Mouse (Mus musculus): ENCODE measurements around the gene Tmem185b. TPM values are rescaled to one million over a fixed set of nuclear protein-coding genes. Genes with fewer than 3 reads are reported as not detected.

Gene Tmem185b
- total and polyA plus RNA-seq, 3 experiments, result 25.2 to 35.8 TPM; not detected in 1

DNA sequence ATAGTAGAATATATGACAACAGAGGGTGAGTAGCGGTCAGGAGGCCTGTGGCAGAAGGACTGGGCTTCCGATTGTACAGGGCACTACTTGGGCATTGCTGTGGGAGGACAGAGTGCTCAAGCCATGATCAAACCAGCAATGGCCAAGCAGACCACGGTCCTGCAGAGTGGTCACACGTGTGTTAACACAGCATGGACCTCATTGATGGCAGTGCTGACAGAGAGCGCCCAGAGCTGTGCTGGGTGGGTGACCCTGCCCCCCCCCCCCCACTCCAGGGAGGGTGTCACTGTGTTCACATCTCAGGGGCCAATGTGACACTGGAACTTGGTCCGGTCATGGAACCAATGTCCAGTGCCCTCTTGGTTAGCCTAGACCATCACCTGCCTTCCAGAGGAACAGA lies 6.2 kb downstream of the Tmem185b start:
- Histone ChIP-seq H3K9ac (ENCODE audit: control insufficient read depth, low read depth, low read length, poor library complexity, severe bottlenecking) (no peak overlapping the region), H3K27me3 (ENCODE audit: control insufficient read depth in 1 of 2, insufficient read depth in 2 of 2, low read length in 2 of 2) (no peaks in the 10 kb centered on the region), H3K4me3 (ENCODE audit: control insufficient read depth in 1 of 2, insufficient read depth in 1 of 2, low read depth in 2 of 2, low read length in 2 of 2) (no peak overlapping the region), H3K9me3 (replicated peaks; ENCODE audit: insufficient read depth, low read length) (no peaks in the 10 kb centered on the region), H3K4me1 (ENCODE audit: control insufficient read depth in 1 of 2, insufficient read depth in 2 of 2, low read length in 2 of 2) (peaks cover 0 to 5% of the 10 kb centered on the region in 2 experiments; a peak in 1 of 4 replicates), H3K36me3 (ENCODE audit: control insufficient read depth in 1 of 2, insufficient read depth in 2 of 2, low read length in 2 of 2) (peaks cover 0 to 5% of the 10 kb centered on the region in 2 experiments; a peak in 2 of 4 replicates), H3K27ac (ENCODE audit: control insufficient read depth, low read depth, low read length) (no peak overlapping the region), H3K79me2 (ENCODE audit: control insufficient read depth, insufficient read depth, low read length, poor library complexity) (peaks cover 7% of the 10 kb centered on the region)
- no peak for DNase-seq (ENCODE audit: low read depth, low spot score)
- TF ChIP-seq RAD21 (IDR thresholded peaks at IDR 0.05; ENCODE audit: low read depth, low read length), result no peak
- no peak for TF ChIP-seq MYB (IDR thresholded peaks at IDR 0.05; ENCODE audit: low read depth, low read length)
- no peak for TF ChIP-seq GABPA (IDR thresholded peaks at IDR 0.05; ENCODE audit: low read depth, low read length)
- no peak for TF ChIP-seq NELFE (IDR thresholded peaks at IDR 0.05; ENCODE audit: low read depth, low read length)
- no peak for TF ChIP-seq JUND (IDR thresholded peaks at IDR 0.05; ENCODE audit: low read depth, low read length)
- no peak for TF ChIP-seq E2F4 (IDR thresholded peaks at IDR 0.05; ENCODE audit: borderline replicate concordance, low read depth, low read length)
- TF ChIP-seq BHLHE40 (IDR thresholded peaks at IDR 0.05; ENCODE audit: borderline replicate concordance, low read depth, low read length), result no peak
- no peak for TF ChIP-seq MAX (IDR thresholded peaks at IDR 0.05; ENCODE audit: low read length)
- no peak for TF ChIP-seq POLR2AphosphoS5 (IDR thresholded peaks at IDR 0.05; ENCODE audit: borderline replicate concordance, low read depth, low read length)
- TF ChIP-seq HCFC1 (IDR thresholded peaks at IDR 0.05; ENCODE audit: low read depth, low read length), result no peak
- no peak for TF ChIP-seq ZC3H11A (IDR thresholded peaks at IDR 0.05; ENCODE audit: low read depth, low read length)
- TF ChIP-seq USF1 (IDR thresholded peaks at IDR 0.05; ENCODE audit: low read depth, low read length), result no peak
- no peak for TF ChIP-seq GATA1 (IDR thresholded peaks at IDR 0.05; ENCODE audit: low read depth, low read length)

DNA sequence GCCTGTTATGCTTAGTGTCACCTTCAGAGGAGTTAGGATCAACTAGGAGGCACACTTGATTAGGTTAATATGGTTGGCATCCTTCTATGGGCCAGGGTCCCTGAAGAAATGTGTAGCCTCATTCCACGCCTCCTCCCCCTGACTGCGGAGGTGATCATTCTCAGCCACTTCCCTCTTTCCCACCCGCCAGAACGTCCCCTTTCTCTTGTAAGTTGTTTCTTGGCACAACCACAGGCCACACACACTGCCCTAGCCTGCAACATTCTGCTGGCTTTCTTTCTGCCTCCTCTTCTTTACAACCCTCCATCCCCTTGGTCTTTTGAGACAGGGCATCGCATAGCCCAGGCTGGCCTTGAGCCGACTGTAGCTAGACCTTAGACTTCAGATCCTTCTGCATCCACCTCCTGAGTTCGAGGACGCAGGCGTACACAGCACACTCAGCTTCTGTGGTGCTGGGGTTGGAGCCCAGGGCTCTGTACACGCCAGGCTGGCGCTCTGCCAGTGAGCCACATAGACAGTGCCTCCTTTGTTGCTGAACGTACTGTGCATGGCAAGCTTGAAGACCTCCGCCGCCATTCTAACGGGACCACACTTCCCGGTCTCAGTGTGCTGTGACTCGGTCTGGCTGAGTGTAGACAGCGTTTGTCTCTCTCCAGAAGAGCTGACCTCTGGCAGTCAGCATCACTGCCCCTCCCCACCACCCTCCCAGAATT lies 7.3 kb downstream of the Tmem185b start:
- Histone ChIP-seq H3K9ac (ENCODE audit: control insufficient read depth, low read depth, low read length, poor library complexity, severe bottlenecking) (no peak overlapping the region), H3K27me3 (ENCODE audit: control insufficient read depth in 1 of 2, insufficient read depth in 2 of 2, low read length in 2 of 2) (no peaks in the 10 kb centered on the region), H3K4me3 (ENCODE audit: control insufficient read depth in 1 of 2, insufficient read depth in 1 of 2, low read depth in 2 of 2, low read length in 2 of 2) (no peak overlapping the region), H3K79me2 (ENCODE audit: control insufficient read depth, insufficient read depth, low read length, poor library complexity) (0 out of 2 replicates have a peak, but pooled peaks cover under 1% of the 10 kb centered on the region), H3K36me3 (ENCODE audit: control insufficient read depth in 1 of 2, insufficient read depth in 2 of 2, low read length in 2 of 2) (no peaks in the 10 kb centered on the region; a peak in 1 of 4 replicates), H3K27ac (ENCODE audit: control insufficient read depth, low read depth, low read length) (no peak overlapping the region), H3K4me1 (ENCODE audit: control insufficient read depth in 1 of 2, insufficient read depth in 2 of 2, low read length in 2 of 2) (no peaks in the 10 kb centered on the region), H3K9me3 (replicated peaks; ENCODE audit: insufficient read depth, low read length) (no peaks in the 10 kb centered on the region)
- DNase-seq (ENCODE audit: low read depth, low spot score), result no peak
- TF ChIP-seq TBP (IDR thresholded peaks at IDR 0.05; ENCODE audit: low read depth, low read length) (no peak), RAD21 (IDR thresholded peaks at IDR 0.05; ENCODE audit: low read depth, low read length) (no peak), POLR2A (IDR thresholded peaks at IDR 0.05; ENCODE audit: control insufficient read depth in 1 of 2, insufficient read depth in 1 of 2, low read depth in 1 of 2, low read length in 2 of 2, poor library complexity in 1 of 2) (no peak), CHD2 (IDR thresholded peaks at IDR 0.05; ENCODE audit: low read length) (no peak)
